Mouse (Mus musculus): Measurements from ENCODE around the gene Tgfb3. TPM values are rescaled to one million over a fixed set of nuclear protein-coding genes. Genes with fewer than 3 reads are reported as not detected.

Tgfb3 gene
- 7.0 and 8.4 TPM in 2 replicates for polyA plus RNA-seq (2016; fragmentation: Nextera tagmentation; extraction: Ambion mirVana)

DNA sequence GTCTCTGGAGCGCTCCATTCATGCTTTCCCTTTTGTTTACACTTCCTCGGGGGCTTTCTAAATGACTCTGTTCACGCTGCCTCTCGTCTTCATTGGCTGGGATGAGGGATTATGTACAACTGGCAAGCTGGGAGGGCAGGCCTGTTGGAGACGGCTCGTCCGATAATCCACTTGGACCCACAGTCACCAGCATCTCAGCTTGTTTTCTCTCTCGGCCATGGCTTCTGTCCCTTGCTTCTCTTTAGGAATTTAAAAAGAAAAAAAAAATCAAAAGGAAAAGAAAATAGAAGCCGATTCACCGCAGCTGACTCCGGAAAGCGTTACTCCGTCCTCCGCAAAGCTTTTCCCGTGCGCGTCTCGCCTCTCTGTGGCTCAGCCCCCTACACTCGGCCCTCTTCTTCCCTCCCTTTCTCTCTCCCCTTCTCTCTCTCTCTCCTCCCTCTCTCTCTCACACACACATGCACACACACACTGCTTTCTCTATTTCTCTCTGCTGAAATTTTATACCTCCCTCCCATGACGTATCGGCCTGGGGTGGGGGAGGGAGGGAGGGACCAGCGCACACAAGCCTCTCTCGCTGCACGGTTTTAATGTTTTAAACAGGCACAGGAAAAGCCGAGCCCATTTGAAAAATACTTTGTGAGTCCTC lies at the start of gene Tgfb3:
Gene Tgfb3 (minus strand): TSS at position 489 of the 649 bp plus-strand sequence.
- Histone ChIP-seq H3K4me1 (replicated peaks) (peaks cover 38% of the 10 kb centered on the region), H3K9me3 (no peaks in the 10 kb centered on the region), H3K27me3 (ENCODE audit: insufficient read depth, poor library complexity, severe bottlenecking) (peaks cover 50% of the 10 kb centered on the region), H3K4me3 (peak within 1 kb of the TSS; percentile 70), H3K36me3 (no peaks in the 10 kb centered on the region), H3K27ac (peak within 1 kb of the TSS; percentile 91)
- WGBS, result under 1% methylated on average over 25 of the region's 25 CpGs
- peak; percentile 65 for DNase-seq (ENCODE audit: low spot score)

DNA sequence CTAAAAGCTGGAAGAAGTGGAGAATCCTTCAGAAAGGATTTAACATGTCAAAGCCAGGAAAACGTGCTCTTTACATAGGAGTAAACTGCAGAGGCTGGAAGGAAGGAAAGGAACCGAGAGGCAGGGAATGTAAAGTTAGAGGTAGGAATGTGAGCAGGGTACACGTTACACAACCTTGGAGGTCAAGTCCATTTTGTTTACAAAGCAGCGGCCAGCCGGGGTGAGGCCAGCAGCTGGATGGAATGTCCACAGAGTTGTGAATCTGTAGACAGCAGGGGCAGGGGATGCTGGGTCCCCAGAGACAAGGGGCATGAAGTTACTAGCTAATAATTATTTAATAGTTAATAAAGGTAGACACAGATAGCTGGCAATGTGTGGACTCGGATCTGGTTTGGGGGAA lies 49.3 kb upstream of the Tgfb3 start:
- WGBS, result 79% methylated on average over 6 of the region's 6 CpGs
- H3K4me1 ChIP-seq (replicated peaks), result no peaks in the 10 kb centered on the region
- no peaks in the 10 kb centered on the region for H3K9me3 ChIP-seq
- H3K27ac ChIP-seq, result no peak overlapping the region
- H3K27me3 ChIP-seq (ENCODE audit: insufficient read depth, poor library complexity, severe bottlenecking), result no peaks in the 10 kb centered on the region
- no peak for DNase-seq (ENCODE audit: low spot score)
- no peak overlapping the region for H3K4me3 ChIP-seq
- no peaks in the 10 kb centered on the region for H3K36me3 ChIP-seq

DNA sequence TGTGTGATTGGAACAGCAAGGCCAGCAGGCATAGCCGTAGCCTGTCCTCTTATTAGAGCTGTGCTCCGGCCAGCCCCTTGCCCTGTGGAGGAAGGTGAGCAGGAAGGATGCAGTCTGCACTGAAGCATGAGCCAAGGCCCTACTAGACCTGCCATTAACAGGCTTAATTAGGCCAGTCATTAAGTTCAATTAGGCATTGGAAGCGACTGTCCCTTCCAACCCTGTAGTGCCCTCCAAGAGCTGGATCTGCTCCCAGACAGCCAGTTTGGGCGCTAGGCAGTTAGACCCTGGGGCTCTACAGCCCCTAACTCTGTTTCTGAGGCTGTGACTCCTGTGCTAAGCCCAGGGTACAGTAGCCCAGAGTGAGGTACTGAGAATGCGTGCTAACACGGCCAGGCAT lies 45.2 kb upstream of the Tgfb3 start:
- H3K4me1 ChIP-seq (replicated peaks), result no peaks in the 10 kb centered on the region; the same call in 1 of the 2 replicates
- H3K9me3 ChIP-seq, result no peaks in the 10 kb centered on the region
- WGBS, result 85% methylated on average over 6 of the region's 6 CpGs
- DNase-seq (ENCODE audit: low spot score), result no peak
- no peak overlapping the region for H3K4me3 ChIP-seq
- no peak overlapping the region for H3K27ac ChIP-seq
- no peaks in the 10 kb centered on the region for H3K27me3 ChIP-seq (ENCODE audit: insufficient read depth, poor library complexity, severe bottlenecking)
- no peaks in the 10 kb centered on the region for H3K36me3 ChIP-seq

DNA sequence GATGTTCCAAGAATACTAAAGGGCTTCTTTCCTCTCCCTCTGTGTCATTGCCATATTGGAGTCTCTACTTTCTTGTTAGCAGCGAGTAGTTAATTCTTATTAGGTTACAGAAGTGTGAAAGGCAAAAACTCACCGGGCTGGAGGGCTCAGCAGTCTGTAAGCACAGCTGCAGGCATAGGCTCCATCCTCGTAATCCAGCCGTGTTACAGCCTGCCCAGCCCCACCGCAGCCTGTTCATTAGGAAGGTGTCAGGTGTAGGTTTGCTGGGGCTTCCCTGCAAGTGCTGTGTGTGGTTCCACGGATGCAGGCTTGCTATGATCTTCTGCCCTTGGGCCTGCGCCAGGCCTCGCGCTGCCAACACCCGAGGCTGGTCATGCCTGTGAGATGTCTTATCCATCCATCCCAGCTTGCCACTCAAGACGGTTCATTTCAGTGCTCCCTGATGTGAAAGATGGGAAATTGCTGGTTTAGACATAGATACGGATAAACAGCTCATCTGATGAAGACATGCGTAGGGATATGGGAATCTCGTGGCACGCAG lies 37.5 kb upstream of the Tgfb3 start:
- peaks cover 17% of the 10 kb centered on the region for H3K36me3 ChIP-seq
- DNase-seq (ENCODE audit: low spot score), result no peak
- H3K27ac ChIP-seq, result no peak overlapping the region
- WGBS, result 89% methylated on average over 15 of the region's 15 CpGs
- no peaks in the 10 kb centered on the region for H3K4me1 ChIP-seq (replicated peaks)
- H3K9me3 ChIP-seq, result no peaks in the 10 kb centered on the region
- H3K27me3 ChIP-seq (ENCODE audit: insufficient read depth, poor library complexity, severe bottlenecking), result no peaks in the 10 kb centered on the region
- no peak overlapping the region for H3K4me3 ChIP-seq

DNA sequence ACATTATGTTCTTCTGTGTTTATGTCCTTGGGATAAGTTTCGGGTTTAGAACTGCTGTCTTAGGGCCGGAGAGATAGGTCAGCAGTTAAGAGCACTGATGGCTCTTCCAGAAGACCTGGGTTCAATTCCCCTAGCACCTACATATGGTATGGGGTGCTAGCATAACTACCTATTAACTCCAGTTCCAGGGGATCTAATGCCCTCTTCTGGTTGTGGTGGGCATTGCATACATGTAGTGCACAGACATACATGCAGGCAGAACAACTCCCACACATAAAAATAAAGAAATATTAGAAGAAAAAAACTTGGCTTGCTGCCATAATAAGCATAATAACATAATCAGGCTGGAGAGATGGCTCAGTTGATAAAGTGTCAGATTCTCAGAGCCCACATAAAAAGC lies 31.8 kb upstream of the Tgfb3 start:
- no peaks in the 10 kb centered on the region for H3K9me3 ChIP-seq
- H3K4me3 ChIP-seq, result no peak overlapping the region
- H3K27ac ChIP-seq, result no peak overlapping the region
- no peak for DNase-seq (ENCODE audit: low spot score)
- H3K27me3 ChIP-seq (ENCODE audit: insufficient read depth, poor library complexity, severe bottlenecking), result no peaks in the 10 kb centered on the region
- WGBS, result 93% methylated on average over 2 of the region's 2 CpGs
- H3K36me3 ChIP-seq, result peaks cover 35% of the 10 kb centered on the region
- H3K4me1 ChIP-seq (replicated peaks), result peaks cover 2% of the 10 kb centered on the region; the same call in 1 of the 2 replicates

DNA sequence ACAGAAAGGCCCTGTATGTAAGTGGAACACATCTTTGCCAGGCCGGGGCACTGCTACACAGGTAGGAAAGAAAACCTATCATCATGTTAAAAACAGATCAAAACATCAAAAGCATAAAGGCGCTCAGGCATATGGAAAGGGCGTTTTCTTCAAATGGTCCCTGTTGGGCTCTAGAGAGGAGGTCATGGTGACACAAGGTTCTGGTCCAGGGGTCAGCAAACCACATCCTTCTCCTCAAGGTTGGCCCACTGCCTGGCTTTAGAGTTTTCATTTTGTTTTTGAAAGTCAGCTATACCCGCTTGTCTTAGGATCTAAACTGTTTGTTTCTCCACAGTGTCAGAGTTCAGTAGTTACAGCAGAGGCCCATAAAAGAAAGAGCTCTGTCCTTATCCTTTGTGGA lies 30.7 kb upstream of the Tgfb3 start:
- no peaks in the 10 kb centered on the region for H3K27me3 ChIP-seq (ENCODE audit: insufficient read depth, poor library complexity, severe bottlenecking)
- H3K27ac ChIP-seq, result no peak overlapping the region
- H3K4me1 ChIP-seq (replicated peaks), result peaks cover 11% of the 10 kb centered on the region
- H3K4me3 ChIP-seq, result no peak overlapping the region
- H3K36me3 ChIP-seq, result peaks cover 44% of the 10 kb centered on the region
- DNase-seq (ENCODE audit: low spot score), result no peak
- 91% methylated on average over 4 of the region's 4 CpGs for WGBS
- H3K9me3 ChIP-seq, result no peaks in the 10 kb centered on the region

DNA sequence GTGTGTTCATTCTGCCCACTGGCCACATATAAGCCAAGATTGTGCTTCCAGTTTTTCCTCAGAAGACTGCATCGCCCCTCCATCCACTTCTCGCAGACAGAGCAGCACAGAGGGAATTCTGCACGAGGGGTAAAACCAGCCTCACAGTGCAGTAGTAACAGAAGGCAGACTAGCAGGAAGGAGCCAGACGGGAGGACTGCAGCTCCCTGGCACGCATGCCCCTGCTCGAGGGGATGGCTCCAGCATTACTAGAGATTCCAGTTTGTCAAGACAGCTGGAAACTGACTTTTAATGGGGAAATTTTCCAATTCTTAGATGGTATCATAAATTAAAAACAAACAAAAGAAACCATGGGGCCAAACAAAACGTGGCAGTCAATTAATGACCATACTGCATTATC lies 28.8 kb upstream of the Tgfb3 start:
- no peaks in the 10 kb centered on the region for H3K9me3 ChIP-seq
- peaks cover 30% of the 10 kb centered on the region for H3K4me1 ChIP-seq (replicated peaks)
- DNase-seq (ENCODE audit: low spot score), result no peak
- H3K36me3 ChIP-seq, result peaks cover 42% of the 10 kb centered on the region
- 85% methylated on average over 7 of the region's 7 CpGs for WGBS
- H3K4me3 ChIP-seq, result no peak overlapping the region
- no peaks in the 10 kb centered on the region for H3K27me3 ChIP-seq (ENCODE audit: insufficient read depth, poor library complexity, severe bottlenecking)
- no peak overlapping the region for H3K27ac ChIP-seq

DNA sequence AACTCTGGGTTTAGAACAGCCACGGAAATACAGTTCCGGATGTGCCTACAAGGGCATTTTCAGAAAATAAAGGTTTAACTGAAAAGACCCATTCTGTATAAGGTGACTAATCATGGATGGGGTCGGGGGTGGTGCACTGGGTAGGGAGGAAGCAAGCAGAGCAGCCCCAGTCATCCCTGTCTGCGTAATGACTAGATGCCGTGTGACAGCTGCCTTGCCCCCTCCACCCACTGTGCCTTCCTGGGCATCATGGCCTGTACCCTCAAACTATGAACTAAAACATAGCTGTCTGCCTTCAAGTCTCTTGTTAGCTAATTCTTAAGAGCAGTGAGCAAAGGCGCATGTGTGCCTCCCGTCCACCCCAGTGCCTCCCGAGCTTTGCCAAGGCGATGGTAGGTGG lies 27.2 kb upstream of the Tgfb3 start:
- no peak overlapping the region for H3K4me3 ChIP-seq
- H3K27ac ChIP-seq, result no peak overlapping the region
- H3K36me3 ChIP-seq, result peaks cover 34% of the 10 kb centered on the region
- WGBS, result 92% methylated on average over 9 of the region's 9 CpGs
- H3K27me3 ChIP-seq (ENCODE audit: insufficient read depth, poor library complexity, severe bottlenecking), result no peaks in the 10 kb centered on the region
- H3K4me1 ChIP-seq (replicated peaks), result peaks cover 38% of the 10 kb centered on the region
- no peak for DNase-seq (ENCODE audit: low spot score)
- no peaks in the 10 kb centered on the region for H3K9me3 ChIP-seq

DNA sequence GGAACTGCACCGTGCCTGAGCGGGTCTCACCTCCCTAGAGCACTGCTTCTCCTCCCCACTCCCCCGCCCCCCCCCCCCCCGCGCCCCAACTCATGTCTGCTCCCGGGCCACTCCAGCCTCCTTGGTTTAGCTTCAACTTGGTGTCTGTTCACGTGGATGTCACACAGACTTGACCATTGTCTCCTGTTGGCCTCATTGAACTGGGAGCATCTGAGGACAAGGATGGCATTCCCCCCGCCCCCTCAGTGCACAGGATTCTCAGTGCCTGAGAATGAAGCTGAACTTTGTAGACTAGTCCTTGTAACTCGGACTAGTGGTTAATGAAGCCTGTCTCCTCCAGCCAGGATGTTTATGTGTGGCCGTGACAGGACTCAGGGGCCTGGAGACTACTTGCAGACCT lies 26.7 kb upstream of the Tgfb3 start:
- Histone ChIP-seq H3K9me3 (no peaks in the 10 kb centered on the region), H3K4me1 (replicated peaks) (peaks cover 38% of the 10 kb centered on the region), H3K27me3 (ENCODE audit: insufficient read depth, poor library complexity, severe bottlenecking) (no peaks in the 10 kb centered on the region), H3K36me3 (peaks cover 40% of the 10 kb centered on the region), H3K4me3 (no peak overlapping the region), H3K27ac (no peak overlapping the region; the same call in 1 of the 2 replicates)
- 77% methylated on average over 10 of the region's 10 CpGs for WGBS
- DNase-seq (ENCODE audit: low spot score), result no peak

DNA sequence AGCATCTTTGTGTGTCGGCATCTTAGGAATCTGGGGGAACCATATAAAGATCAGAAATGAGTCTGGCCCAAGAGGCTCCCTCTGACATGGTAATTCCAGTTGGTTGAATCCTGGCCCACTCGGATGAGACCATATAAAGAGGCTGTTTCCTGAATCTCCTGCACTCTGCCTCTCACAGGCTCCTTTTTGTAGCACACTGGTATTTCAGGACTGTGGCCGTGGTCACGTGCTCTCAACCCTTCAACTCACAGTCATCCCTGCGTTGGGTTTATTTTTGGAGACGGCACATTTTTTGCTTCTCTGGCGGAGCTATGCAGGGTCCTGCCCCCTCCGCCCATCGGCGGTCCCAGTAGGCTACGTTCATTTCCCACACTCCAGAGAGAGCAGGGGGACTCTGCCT lies 25.5 kb upstream of the Tgfb3 start:
- DNase-seq (ENCODE audit: low spot score), result no peak
- peaks cover 44% of the 10 kb centered on the region for H3K36me3 ChIP-seq
- H3K4me3 ChIP-seq, result no peak overlapping the region
- peak overlapping the region; percentile 77; the same call in 1 of the 2 replicates for H3K27ac ChIP-seq
- 82% methylated on average over 11 of the region's 11 CpGs for WGBS
- H3K9me3 ChIP-seq, result no peaks in the 10 kb centered on the region
- no peaks in the 10 kb centered on the region for H3K27me3 ChIP-seq (ENCODE audit: insufficient read depth, poor library complexity, severe bottlenecking)
- peaks cover 38% of the 10 kb centered on the region for H3K4me1 ChIP-seq (replicated peaks)

DNA sequence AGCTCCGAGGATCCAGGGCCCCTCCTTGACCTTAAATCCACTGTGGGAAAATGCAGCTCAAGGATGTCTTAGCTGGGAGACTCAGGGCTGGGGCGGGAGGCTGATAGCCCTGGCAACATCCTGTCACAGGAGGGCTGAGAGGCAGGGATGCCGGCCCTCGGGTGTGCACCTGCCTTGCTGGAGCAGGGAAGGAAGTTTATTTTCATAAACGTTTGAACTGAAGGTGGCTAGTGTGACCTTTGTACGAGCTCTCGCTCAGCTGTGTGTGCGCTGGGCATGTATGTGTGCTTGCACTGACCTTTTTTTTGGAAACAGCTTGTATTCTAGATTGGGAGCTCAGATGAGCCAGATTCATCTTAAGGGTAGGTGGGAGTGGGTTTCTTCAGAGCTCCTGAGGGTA lies 25.0 kb upstream of the Tgfb3 start:
- peaks cover 38% of the 10 kb centered on the region for H3K4me1 ChIP-seq (replicated peaks)
- no peaks in the 10 kb centered on the region for H3K9me3 ChIP-seq
- WGBS, result 50% methylated on average over 8 of the region's 8 CpGs
- peak overlapping the region; percentile 77 for H3K27ac ChIP-seq
- peaks cover 40% of the 10 kb centered on the region for H3K36me3 ChIP-seq
- DNase-seq (ENCODE audit: low spot score), result no peak
- H3K27me3 ChIP-seq (ENCODE audit: insufficient read depth, poor library complexity, severe bottlenecking), result no peaks in the 10 kb centered on the region
- no peak overlapping the region for H3K4me3 ChIP-seq

DNA sequence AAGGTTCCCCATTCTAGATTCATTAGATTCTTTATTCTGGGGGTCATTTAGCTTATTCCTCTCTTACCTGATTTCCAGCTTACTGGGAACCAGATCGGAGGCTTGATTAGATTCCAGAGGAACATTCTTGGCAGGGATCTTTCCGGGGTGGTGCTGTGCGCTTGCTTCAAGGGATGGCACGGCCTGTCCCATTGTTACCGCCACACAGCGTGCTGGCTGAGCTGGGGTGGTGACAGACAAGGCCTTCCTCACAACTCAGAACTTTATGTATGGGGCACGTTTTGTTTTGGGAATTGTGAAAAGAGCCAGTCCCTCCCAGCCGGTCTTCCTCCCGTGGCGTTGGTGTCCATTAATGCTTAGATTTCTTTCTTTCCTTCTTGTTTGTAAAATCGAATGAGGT lies 24.6 kb upstream of the Tgfb3 start:
- no peak for DNase-seq (ENCODE audit: low spot score)
- Histone ChIP-seq H3K27ac (peak overlapping the region; percentile 77), H3K9me3 (no peaks in the 10 kb centered on the region), H3K4me3 (no peak overlapping the region), H3K36me3 (peaks cover 35% of the 10 kb centered on the region), H3K4me1 (replicated peaks) (peaks cover 38% of the 10 kb centered on the region), H3K27me3 (ENCODE audit: insufficient read depth, poor library complexity, severe bottlenecking) (no peaks in the 10 kb centered on the region)
- 37% methylated on average over 11 of the region's 11 CpGs for whole genome bisulfite sequencing

DNA sequence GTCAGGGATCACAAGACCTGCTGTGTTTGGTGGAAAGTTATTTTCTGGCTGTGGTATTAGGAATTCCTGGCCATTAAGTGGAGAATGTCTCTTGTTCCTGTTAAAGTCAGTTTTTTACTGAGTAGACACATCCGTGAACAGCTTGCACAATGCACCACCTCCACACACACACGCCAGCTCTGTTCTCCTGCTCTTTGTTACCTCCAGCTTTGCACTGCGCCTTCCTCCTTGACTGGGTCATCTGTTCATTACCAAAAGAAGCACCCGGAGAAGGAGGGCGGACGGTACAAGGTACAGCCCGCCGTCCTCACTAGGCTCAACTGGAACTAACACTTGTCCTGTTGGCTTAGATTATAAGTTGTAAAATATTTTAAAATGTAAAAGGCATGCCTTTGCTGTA lies 23.8 kb upstream of the Tgfb3 start:
- Histone ChIP-seq H3K27ac (peak overlapping the region; percentile 77), H3K4me1 (replicated peaks) (peaks cover 38% of the 10 kb centered on the region), H3K4me3 (no peak overlapping the region), H3K27me3 (ENCODE audit: insufficient read depth, poor library complexity, severe bottlenecking) (no peaks in the 10 kb centered on the region), H3K9me3 (no peaks in the 10 kb centered on the region), H3K36me3 (peaks cover 34% of the 10 kb centered on the region; the same call in 1 of the 2 replicates)
- DNase-seq (ENCODE audit: low spot score), result no peak
- 84% methylated on average over 8 of the region's 8 CpGs for WGBS

Data from hindbrain, embryonic 10.5 days (tissue).